Mouse (Mus musculus): ENCODE results near the gene Ppwd1. TPM values are rescaled to one million over a fixed set of nuclear protein-coding genes. Genes with fewer than 3 reads are reported as not detected.
A peak's percentile ranks its signal among the peaks of the same experiment; 100 is the strongest.

Gene Ppwd1
- polyA plus RNA-seq, 2 experiments, result 7.6 to 8.9 TPM

DNA sequence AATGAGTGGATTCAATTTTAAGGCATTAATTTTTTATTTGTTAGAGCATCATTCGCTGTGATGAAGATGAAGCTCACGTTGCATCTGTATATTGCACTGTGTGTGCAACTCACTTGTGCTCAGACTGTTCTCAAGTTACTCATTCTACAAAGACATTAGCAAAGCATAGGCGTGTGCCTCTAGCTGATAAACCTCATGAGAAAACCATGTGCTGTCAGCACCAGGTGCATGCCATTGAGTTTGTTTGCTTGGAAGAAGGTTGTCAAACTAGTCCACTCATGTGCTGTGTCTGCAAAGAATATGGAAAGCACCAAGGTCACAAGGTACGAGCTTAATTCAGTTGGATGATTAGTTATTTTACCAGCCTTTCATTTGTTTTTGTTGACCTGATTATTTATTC, 41.3 kb downstream of the Ppwd1 start:
- ATAC-seq (ENCODE audit: insufficient read depth) (no peak), DNase-seq (ENCODE audit: low read depth in 3 of 3, low spot score in 3 of 3) (no peak)
- no peaks in the 10 kb centered on the region for H3K27me3 ChIP-seq (ENCODE audit: control insufficient read depth, insufficient read depth, low read length)
- no peaks in the 10 kb centered on the region for H3K4me1 ChIP-seq (replicated peaks; ENCODE audit: control insufficient read depth in 2 of 2, insufficient read depth in 2 of 2, low read length in 1 of 2)
- peaks cover 33% of the 10 kb centered on the region for H3K36me3 ChIP-seq (replicated peaks; ENCODE audit: control insufficient read depth, insufficient read depth, low read depth)
- H3K4me2 ChIP-seq (ENCODE audit: low read depth), result no peak overlapping the region
- no peak for TF ChIP-seq CTCF (IDR thresholded peaks at IDR 0.05; ENCODE audit: low read depth)
- TF ChIP-seq EP300 (IDR thresholded peaks at IDR 0.05; ENCODE audit: low read depth), result no peak
- H3K27ac ChIP-seq, result no peak overlapping the region
- H3K9me3 ChIP-seq (ENCODE audit: control insufficient read depth, low read length), result no peaks in the 10 kb centered on the region
- 75% methylated on average over 4 of the region's 4 CpGs for WGBS (ENCODE audit: insufficient replicate concordance)
- no peak overlapping the region for H3K4me3 ChIP-seq (ENCODE audit: insufficient read depth in 1 of 2, low read depth in 2 of 2, low read length in 2 of 2)
- no peak overlapping the region for H3K9ac ChIP-seq (replicated peaks)

DNA sequence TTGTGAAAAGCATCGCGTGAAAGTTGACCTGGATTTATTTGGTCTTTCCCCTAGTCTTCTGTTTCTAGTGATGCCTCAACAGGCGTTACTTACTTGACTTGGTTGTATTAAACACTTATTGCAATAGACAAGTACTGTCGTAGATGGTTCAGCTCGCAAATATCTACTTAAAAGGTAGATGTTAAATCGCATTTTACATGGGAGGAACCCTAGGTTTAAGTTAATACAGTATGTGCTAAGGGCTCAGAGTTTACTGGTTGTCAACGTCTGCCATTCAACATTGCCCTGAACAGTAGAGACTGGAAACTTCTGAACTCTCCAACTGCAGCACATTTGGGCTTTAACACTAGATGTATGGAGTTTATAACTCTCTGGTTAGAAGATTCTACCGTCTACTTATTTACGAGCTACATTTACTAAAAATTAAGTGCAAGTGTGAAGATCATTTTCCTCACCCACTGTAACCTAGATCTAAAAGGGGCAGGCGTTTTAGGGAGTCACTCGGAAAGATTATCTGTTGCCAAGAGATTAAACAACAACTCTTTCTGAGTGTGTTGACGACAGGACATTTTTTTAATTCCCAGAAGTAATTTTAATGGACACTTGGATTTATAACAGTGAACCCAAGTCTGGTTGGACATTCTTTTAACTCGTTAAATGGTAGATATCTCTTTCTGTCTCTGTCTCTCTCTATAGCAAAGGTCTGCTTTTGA, 49.3 kb downstream of the Ppwd1 start:
- no peaks in the 10 kb centered on the region for H3K27me3 ChIP-seq (ENCODE audit: control insufficient read depth, insufficient read depth, low read length)
- H3K9ac ChIP-seq (replicated peaks), result peak overlapping the region; percentile 87
- peaks cover 2 to 3% of the 10 kb centered on the region in 2 experiments; a peak in 3 of 4 replicates for H3K4me1 ChIP-seq (replicated peaks; ENCODE audit: control insufficient read depth in 2 of 2, insufficient read depth in 2 of 2, low read length in 1 of 2)
- no peaks in the 10 kb centered on the region for H3K9me3 ChIP-seq (ENCODE audit: control insufficient read depth, low read length)
- DNase-seq (ENCODE audit: low read depth in 3 of 3, low spot score in 3 of 3) (peak; percentile 53 to 67 (median 56)), ATAC-seq (ENCODE audit: insufficient read depth) (peak; percentile 20; the same call in 1 of the 2 replicates)
- TF ChIP-seq CTCF (IDR thresholded peaks at IDR 0.05; ENCODE audit: low read depth) (no peak), EP300 (IDR thresholded peaks at IDR 0.05; ENCODE audit: low read depth) (peak; percentile 43; the same call in 1 of the 2 replicates)
- peak overlapping the region; percentile 78 for H3K27ac ChIP-seq
- H3K4me2 ChIP-seq (ENCODE audit: low read depth), result peak overlapping the region; percentile 74
- peaks cover 6% of the 10 kb centered on the region for H3K36me3 ChIP-seq (replicated peaks; ENCODE audit: control insufficient read depth, insufficient read depth, low read depth)
- 6% methylated on average over 13 of the region's 13 CpGs for WGBS (ENCODE audit: insufficient replicate concordance)
- H3K4me3 ChIP-seq (ENCODE audit: insufficient read depth in 1 of 2, low read depth in 2 of 2, low read length in 2 of 2), result peak overlapping the region; percentile 84 to 88

DNA sequence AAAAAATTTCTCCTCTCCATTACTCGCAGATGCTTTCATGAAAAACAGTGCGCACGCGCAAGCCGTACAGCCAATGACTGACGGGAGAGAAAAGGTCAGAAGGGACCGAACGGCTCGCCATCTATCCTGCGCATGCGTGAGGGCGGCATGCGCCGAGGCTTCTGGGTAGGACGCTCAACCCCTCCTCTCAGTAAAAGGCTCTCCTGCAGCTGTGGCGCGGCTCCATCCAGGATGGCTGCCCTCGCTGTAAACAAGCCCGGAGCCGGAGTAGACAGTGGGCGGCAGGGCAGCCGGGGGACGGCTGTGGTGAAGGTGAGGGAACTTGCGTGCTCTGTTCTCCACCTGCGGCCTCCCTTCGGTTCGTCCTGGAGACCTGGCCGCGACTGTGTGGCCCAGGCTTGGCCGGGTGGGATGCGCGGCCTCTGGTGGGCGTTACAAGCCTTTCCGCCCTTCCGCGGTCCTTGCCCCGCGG, 50.0 kb downstream of the Ppwd1 start, which contains the start of gene Trim23:
Trim23 (plus strand) TSS at position 148 of the 472 bp plus-strand sequence.
- under 1% methylated on average over 38 of the region's 38 CpGs for WGBS (ENCODE audit: insufficient replicate concordance)

DNA sequence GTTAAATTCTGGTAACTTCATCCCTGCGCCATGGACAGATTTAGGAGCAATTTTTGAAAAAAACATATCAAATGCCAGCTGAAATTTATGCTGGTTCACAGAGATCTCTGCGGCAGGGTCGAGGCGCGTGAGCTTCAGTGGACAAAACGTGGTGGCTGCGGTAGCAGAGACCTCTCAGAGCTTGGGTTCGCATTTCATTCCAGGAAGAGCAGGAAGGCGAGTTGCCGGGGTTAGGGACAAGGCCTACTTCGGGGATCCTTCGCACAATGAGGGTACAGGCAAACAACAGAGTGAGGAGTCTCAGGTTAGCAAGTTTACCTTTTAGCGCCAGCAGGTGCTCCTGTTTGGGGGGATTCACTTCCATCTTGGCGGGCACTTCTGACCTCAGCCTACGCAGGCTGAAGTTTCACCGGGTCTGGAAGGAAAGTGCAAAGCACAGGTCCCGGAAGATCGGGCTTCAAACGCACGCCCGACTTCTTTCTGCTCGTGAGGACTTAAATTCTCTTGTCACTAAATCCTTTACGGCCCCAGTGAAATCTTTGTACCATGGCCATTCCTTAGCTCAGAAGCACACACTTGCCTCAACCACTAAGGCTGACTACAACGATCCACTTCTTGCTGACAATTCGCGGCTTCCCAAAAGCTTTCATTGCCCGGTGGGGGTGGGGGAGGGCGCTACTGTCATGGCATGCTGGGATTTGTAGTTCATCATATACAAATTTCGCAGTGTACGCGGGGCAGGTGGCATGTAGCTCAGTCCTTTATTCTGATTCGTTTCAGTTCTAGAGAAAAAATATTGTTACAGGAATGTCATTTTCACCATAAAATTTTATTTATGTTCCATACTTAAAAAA, 50.6 kb downstream of the Ppwd1 start, which contains the start of gene Trappc13:
Trappc13 (minus strand) TSS at position 674 of the 854 bp plus-strand sequence.
- Histone ChIP-seq H3K4me1 (replicated peaks; ENCODE audit: control insufficient read depth in 2 of 2, insufficient read depth in 2 of 2, low read length in 1 of 2) (peaks cover 2 to 3% of the 10 kb centered on the region in 2 experiments; a peak in 3 of 4 replicates), H3K36me3 (replicated peaks; ENCODE audit: control insufficient read depth, insufficient read depth, low read depth) (peaks cover 5% of the 10 kb centered on the region), H3K9ac (replicated peaks) (peak within 1 kb of the TSS; percentile 90), H3K4me3 (ENCODE audit: insufficient read depth in 1 of 2, low read depth in 2 of 2, low read length in 2 of 2) (peak within 1 kb of the TSS; percentile 84 to 88), H3K9me3 (ENCODE audit: control insufficient read depth, low read length) (no peaks in the 10 kb centered on the region), H3K27ac (peak within 1 kb of the TSS; percentile 87), H3K4me2 (ENCODE audit: low read depth) (peak within 1 kb of the TSS; percentile 84), H3K27me3 (ENCODE audit: control insufficient read depth, insufficient read depth, low read length) (no peaks in the 10 kb centered on the region)
- 0 out of 2 replicates have a peak, but pooled peaks have one; percentile 22 for TF ChIP-seq EP300 (IDR thresholded peaks at IDR 0.05; ENCODE audit: low read depth)
- no peak for TF ChIP-seq CTCF (IDR thresholded peaks at IDR 0.05; ENCODE audit: low read depth)
- peak; percentile 76 to 81 (median 77) for DNase-seq (ENCODE audit: low read depth in 3 of 3, low spot score in 3 of 3)
- peak; percentile 83 for ATAC-seq (ENCODE audit: insufficient read depth)
- WGBS (ENCODE audit: insufficient replicate concordance), result under 1% methylated on average over 32 of the region's 32 CpGs

More for the DNA sequence above, 50.0 kb downstream of the Ppwd1 start, which contains the start of gene Trim23:
- DNase-seq (ENCODE audit: low read depth in 3 of 3, low spot score in 3 of 3), result peak; percentile 98
- Histone ChIP-seq H3K36me3 (replicated peaks; ENCODE audit: control insufficient read depth, insufficient read depth, low read depth) (peaks cover 5% of the 10 kb centered on the region), H3K4me1 (replicated peaks; ENCODE audit: control insufficient read depth in 2 of 2, insufficient read depth in 2 of 2, low read length in 1 of 2) (peaks cover 2 to 3% of the 10 kb centered on the region in 2 experiments; a peak in 3 of 4 replicates), H3K27me3 (ENCODE audit: control insufficient read depth, insufficient read depth, low read length) (no peaks in the 10 kb centered on the region), H3K4me3 (ENCODE audit: insufficient read depth in 1 of 2, low read depth in 2 of 2, low read length in 2 of 2) (peak within 1 kb of the TSS; percentile 84 to 88), H3K9me3 (ENCODE audit: control insufficient read depth, low read length) (no peaks in the 10 kb centered on the region), H3K4me2 (ENCODE audit: low read depth) (peak within 1 kb of the TSS; percentile 84), H3K9ac (replicated peaks) (peak within 1 kb of the TSS; percentile 90), H3K27ac (peak within 1 kb of the TSS; percentile 87)
- TF ChIP-seq EP300 (IDR thresholded peaks at IDR 0.05; ENCODE audit: low read depth) (no peak), CTCF (IDR thresholded peaks at IDR 0.05; ENCODE audit: low read depth) (peak; percentile 72)
- peak; percentile 98 for ATAC-seq (ENCODE audit: insufficient read depth)
